Mouse (Mus musculus) MEL (cell line): ENCODE measurements around the gene Cacna1c. TPM values are rescaled to one million over a fixed set of nuclear protein-coding genes. Genes with fewer than 3 reads are reported as not detected.

Experiments
- DNase-seq: peaks from one replicate; pipeline ENCODE4 v3.0.0; 2011; ENCODE audit warnings: low read depth, low spot score
- H3K27ac ChIP-seq: 2 replicates; pipeline ENCODE4 v1.5.1; 2012; ENCODE audit warnings: low read depth, mild to moderate bottlenecking, control low read depth, low read length, moderate library complexity; ENCODE audit not compliant: control insufficient read depth
- H3K27me3 ChIP-seq, 2 experiments: fragments of 150-350 bp in 1 of 2; sonication (generic) in 1 of 2; 2 replicates each; pipeline ENCODE4 v1.6.1; 2012; ENCODE audit warnings: low read length in 2 of 2, mild to moderate bottlenecking in 2 of 2, improper control_type of control experiment in 1 of 2, moderate library complexity in 1 of 2; ENCODE audit not compliant: insufficient read depth in 2 of 2, control insufficient read depth in 1 of 2
- H3K36me3 ChIP-seq, 2 experiments: 2 replicates each; pipeline ENCODE4 v1.6.1; 2012 to 2014; ENCODE audit warnings: low read length in 2 of 2, improper control_type of control experiment in 1 of 2, inconsistent platforms in 1 of 2, mild to moderate bottlenecking in 1 of 2; ENCODE audit not compliant: insufficient read depth in 2 of 2, control insufficient read depth in 1 of 2
- H3K4me1 ChIP-seq, 2 experiments: fragments of 150-350 bp in 1 of 2; sonication (generic) in 1 of 2; 2 replicates each; pipeline ENCODE4 v1.6.1; 2012; ENCODE audit warnings: low read length in 2 of 2, improper control_type of control experiment in 1 of 2, mild to moderate bottlenecking in 1 of 2; ENCODE audit not compliant: insufficient read depth in 2 of 2, control insufficient read depth in 1 of 2
- H3K4me3 ChIP-seq, 2 experiments: fragments of 150-350 bp in 1 of 2; sonication (generic) in 1 of 2; 2 replicates each; pipeline ENCODE4 v1.5.1; 2012; ENCODE audit warnings: low read depth in 2 of 2, low read length in 2 of 2, mild to moderate bottlenecking in 2 of 2, moderate library complexity in 2 of 2, control low read depth in 1 of 2, improper control_type of control experiment in 1 of 2; ENCODE audit not compliant: control insufficient read depth in 1 of 2, insufficient read depth in 1 of 2
- H3K79me2 ChIP-seq: 2 replicates; pipeline ENCODE4 v1.6.1; 2012; ENCODE audit warnings: mild to moderate bottlenecking, low read length, moderate library complexity; ENCODE audit not compliant: control insufficient read depth, poor library complexity, insufficient read depth
- H3K9ac ChIP-seq: 2 replicates; pipeline ENCODE4 v1.6.1; 2012; ENCODE audit warnings: low read depth, mild to moderate bottlenecking, control low read depth, low read length, moderate library complexity; ENCODE audit not compliant: control insufficient read depth, poor library complexity, severe bottlenecking
- H3K9me3 ChIP-seq: fragments of 150-350 bp; sonication (generic); replicated peaks from 2 replicates; pipeline ENCODE4 v1.6.1; 2012; ENCODE audit warnings: mild to moderate bottlenecking, low read length, improper control_type of control experiment, moderate library complexity; ENCODE audit not compliant: insufficient read depth
- BHLHE40 ChIP-seq: IDR thresholded peaks from 2 replicates; pipeline ENCODE4 v1.6.1; 2012; ENCODE audit warnings: low read depth, mild to moderate bottlenecking, inconsistent platforms, low read length, improper control_type of control experiment, borderline replicate concordance
- CHD1 ChIP-seq: IDR thresholded peaks from 2 replicates; pipeline ENCODE4 v1.6.1; 2012; ENCODE audit warnings: low read depth, mild to moderate bottlenecking, inconsistent platforms, low read length, improper control_type of control experiment
- CHD2 ChIP-seq: IDR thresholded peaks from 2 replicates; pipeline ENCODE4 v1.6.1; 2011; ENCODE audit warnings: low read length, improper control_type of control experiment
- CTCF ChIP-seq, 3 experiments: IDR thresholded peaks in 2 of 3; conservative IDR thresholded peaks in 1 of 3; 2 replicates each; pipeline ENCODE4 v1.5.1; 2011 to 2012; ENCODE audit warnings: low read length in 3 of 3, low read depth in 2 of 3, mild to moderate bottlenecking in 2 of 3, improper control_type of control experiment in 1 of 3, inconsistent platforms in 1 of 3, mixed read lengths in 1 of 3, moderate library complexity in 1 of 3; ENCODE audit not compliant: control insufficient read depth in 1 of 3, insufficient read depth in 1 of 3, poor library complexity in 1 of 3, severe bottlenecking in 1 of 3
- E2F4 ChIP-seq: IDR thresholded peaks from 2 replicates; pipeline ENCODE4 v1.6.1; 2011; ENCODE audit warnings: low read depth, low read length, improper control_type of control experiment, borderline replicate concordance
- ELF1 ChIP-seq: IDR thresholded peaks from 2 replicates; pipeline ENCODE4 v1.6.1; 2014; ENCODE audit warnings: low read depth, mild to moderate bottlenecking, inconsistent platforms, low read length, improper control_type of control experiment, moderate library complexity
- EP300 ChIP-seq, 2 experiments: IDR thresholded peaks; 2 replicates each; pipeline ENCODE4 v1.6.1; 2011; ENCODE audit warnings: improper control_type of control experiment in 2 of 2, low read length in 2 of 2, low read depth in 1 of 2, mild to moderate bottlenecking in 1 of 2
- KAT2A ChIP-seq: conservative IDR thresholded peaks from 2 replicates; pipeline ENCODE4 v1.6.1; 2012; ENCODE audit warnings: low read depth, low read length, improper control_type of control experiment, inconsistent platforms
- MYB ChIP-seq: IDR thresholded peaks from 2 replicates; pipeline ENCODE4 v1.6.1; 2011; ENCODE audit warnings: mild to moderate bottlenecking, low read depth, low read length, improper control_type of control experiment
- MYC ChIP-seq: IDR thresholded peaks from 2 replicates; pipeline ENCODE4 v1.6.1; 2011; ENCODE audit warnings: low read depth, mild to moderate bottlenecking, low read length, improper control_type of control experiment, moderate library complexity
- NELFE ChIP-seq: IDR thresholded peaks from 2 replicates; pipeline ENCODE4 v1.6.1; 2011; ENCODE audit warnings: low read depth, low read length, improper control_type of control experiment
- NRF1 ChIP-seq: IDR thresholded peaks from 2 replicates; pipeline ENCODE4 v1.6.1; 2014; ENCODE audit warnings: low read depth, mild to moderate bottlenecking, inconsistent platforms, low read length, improper control_type of control experiment, moderate library complexity; ENCODE audit not compliant: poor library complexity, insufficient read depth, severe bottlenecking
- POLR2A ChIP-seq, 2 experiments: IDR thresholded peaks; 2 replicates each; pipeline ENCODE4 v1.6.1; 2011 to 2012; ENCODE audit warnings: low read length in 2 of 2, mild to moderate bottlenecking in 2 of 2, control low read depth in 1 of 2, improper control_type of control experiment in 1 of 2, low read depth in 1 of 2, moderate library complexity in 1 of 2; ENCODE audit not compliant: control insufficient read depth in 1 of 2, insufficient read depth in 1 of 2, poor library complexity in 1 of 2
- RAD21 ChIP-seq: IDR thresholded peaks from 2 replicates; pipeline ENCODE4 v1.6.1; 2011; ENCODE audit warnings: mild to moderate bottlenecking, low read depth, low read length, improper control_type of control experiment
- RCOR1 ChIP-seq: IDR thresholded peaks from 2 replicates; pipeline ENCODE4 v1.6.1; 2012; ENCODE audit warnings: low read depth, mild to moderate bottlenecking, inconsistent platforms, low read length, improper control_type of control experiment
- TAL1 ChIP-seq: IDR thresholded peaks from 2 replicates; pipeline ENCODE4 v1.6.1; 2012; ENCODE audit warnings: mild to moderate bottlenecking, inconsistent platforms, low read length, moderate library complexity, mixed read lengths
- TBP ChIP-seq: IDR thresholded peaks from 2 replicates; pipeline ENCODE4 v1.8.0; 2011; ENCODE audit warnings: low read depth, low read length, improper control_type of control experiment
- ZKSCAN1 ChIP-seq: IDR thresholded peaks from 2 replicates; pipeline ENCODE4 v1.6.1; 2012; ENCODE audit warnings: low read depth, mild to moderate bottlenecking, inconsistent platforms, low read length, improper control_type of control experiment, moderate library complexity
- polyA plus RNA-seq, 2 experiments: library from polyadenylated mRNA; stranded (reverse) in 1 of 2; unstranded in 1 of 2; fragments of >175 nt in 1 of 2; fragments of >200 nt in 1 of 2; gene quantifications; 2 replicates each; pipeline versions ENCODE4 v1.2.1 to v1.2.4; 2012; ENCODE audit warnings: low replicate concordance in 2 of 2, low read depth in 1 of 2; ENCODE audit not compliant: insufficient read length in 2 of 2, insufficient read depth in 1 of 2, missing spikeins in 1 of 2
- total RNA-seq: library from RNA; depleted of rRNA; stranded (reverse); fragments of 300-350 nt; gene quantifications from 2 replicates; pipeline ENCODE4 v1.2.3, GENCODE M21; 2012

Gene Cacna1c
- total and polyA plus RNA-seq, 3 experiments, result 3.4 to 4.4 TPM; not detected in 1

DNA sequence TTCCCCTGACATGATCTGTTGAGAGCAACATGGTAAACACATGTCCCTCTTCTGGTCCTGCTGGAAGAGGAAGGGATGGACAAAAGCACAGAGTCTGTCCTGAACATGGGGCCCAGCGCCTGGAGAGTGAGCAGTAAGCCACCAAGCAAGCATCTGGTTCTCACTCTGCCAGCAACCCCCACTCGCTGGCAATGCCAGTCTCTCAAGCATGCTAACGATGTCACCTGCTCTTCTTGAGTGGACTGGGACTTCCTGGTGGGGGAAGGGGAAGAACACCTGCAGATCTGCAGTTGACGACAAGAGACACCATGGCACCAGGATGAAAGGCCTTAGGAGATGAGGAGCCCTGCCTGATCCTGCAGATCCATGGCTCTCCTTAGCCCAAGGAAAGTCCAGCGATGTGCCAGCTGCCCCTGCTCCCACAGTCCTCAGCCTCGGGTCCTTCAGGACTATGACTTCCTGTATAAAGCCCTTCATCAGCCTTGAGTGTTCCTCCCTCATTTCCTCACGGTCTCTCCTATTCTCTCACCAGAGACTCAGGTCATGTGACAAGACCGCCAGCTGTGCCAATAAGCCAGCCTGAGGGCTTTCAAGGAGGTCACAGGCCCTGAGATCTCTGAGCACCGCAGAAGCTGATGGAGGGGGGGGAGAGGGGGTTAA, 261.8 kb downstream of the Cacna1c start:
- H3K27ac ChIP-seq, result no peak overlapping the region
- H3K4me1 ChIP-seq, result no peaks in the 10 kb centered on the region
- no peak overlapping the region for H3K9ac ChIP-seq
- no peak for DNase-seq
- no peaks in the 10 kb centered on the region for H3K9me3 ChIP-seq
- H3K27me3 ChIP-seq, result peaks cover 0 to 2% of the 10 kb centered on the region in 2 experiments; a peak in 2 of 4 replicates
- H3K4me3 ChIP-seq, result no peak overlapping the region
- TF ChIP-seq ZKSCAN1 (no peak), NRF1 (no peak), MYB (no peak)
- H3K36me3 ChIP-seq, result no peaks in the 10 kb centered on the region
- H3K79me2 ChIP-seq, result no peaks in the 10 kb centered on the region

GRCm38 (mm10) chr6:118933017-118933594, 263.1 kb downstream of the Cacna1c start:
- TF ChIP-seq RCOR1 (no peak), KAT2A (no peak), CTCF (IDR thresholded peaks at IDR 0.05 in 2 of 3, conservative IDR thresholded peaks at IDR 0.05 in 1 of 3; ENCODE audit: control insufficient read depth in 1 of 3, insufficient read depth in 1 of 3, low read depth in 2 of 3, low read length in 3 of 3, poor library complexity in 1 of 3, severe bottlenecking in 1 of 3) (no peak), TAL1 (no peak), CHD2 (no peak), ELF1 (no peak), EP300 (IDR thresholded peaks at IDR 0.05; ENCODE audit: low read depth in 1 of 2, low read length in 2 of 2) (no peak), MYC (no peak), NRF1 (no peak), TBP (no peak), E2F4 (no peak), ZKSCAN1 (no peak), NELFE (no peak), CHD1 (no peak), BHLHE40 (no peak), POLR2A (IDR thresholded peaks at IDR 0.05; ENCODE audit: control insufficient read depth in 1 of 2, insufficient read depth in 1 of 2, low read depth in 1 of 2, low read length in 2 of 2, poor library complexity in 1 of 2) (no peak), RAD21 (no peak)
- no peak overlapping the region for H3K4me3 ChIP-seq
- no peaks in the 10 kb centered on the region for H3K79me2 ChIP-seq
- DNase-seq, result no peak
- H3K9me3 ChIP-seq, result no peaks in the 10 kb centered on the region
- no peaks in the 10 kb centered on the region for H3K36me3 ChIP-seq
- no peak overlapping the region for H3K27ac ChIP-seq
- no peak overlapping the region for H3K9ac ChIP-seq
- no peaks in the 10 kb centered on the region for H3K4me1 ChIP-seq
- peaks cover 0 to 2% of the 10 kb centered on the region in 2 experiments; a peak in 2 of 4 replicates for H3K27me3 ChIP-seq
